Mouse (Mus musculus) forebrain, embryonic 12.5 days (tissue): ENCODE data around the gene Urb1. TPM values are rescaled to one million over a fixed set of nuclear protein-coding genes. Genes with fewer than 3 reads are reported as not detected.
A peak's percentile ranks its signal among the peaks of the same experiment; 100 is the strongest.

Experiments
- ATAC-seq: fragments of 200-750 bp; cut with Nextera tagmentation; 2 replicates; pipeline ENCODE4 v1.8.0; 2017; ENCODE audit warnings: moderate TSS enrichment; ENCODE audit not compliant: low FRiP score
- H3K27ac ChIP-seq: fragments of 300-500 bp; sonication (generic); 2 replicates; pipeline ENCODE4 v1.5.1; 2016; ENCODE audit warnings: mild to moderate bottlenecking
- H3K27me3 ChIP-seq: fragments of 300-500 bp; sonication (generic); 2 replicates; pipeline ENCODE4 v1.6.1; 2016; ENCODE audit warnings: mild to moderate bottlenecking
- H3K36me3 ChIP-seq: fragments of 300-500 bp; sonication (generic); replicated peaks from 2 replicates; pipeline ENCODE4 v1.6.1; 2016; ENCODE audit warnings: mild to moderate bottlenecking
- H3K4me1 ChIP-seq: fragments of 300-500 bp; sonication (generic); 2 replicates; pipeline ENCODE4 v1.6.1; 2016
- H3K4me2 ChIP-seq: fragments of 300-500 bp; sonication (generic); 2 replicates; pipeline ENCODE4 v1.6.1; 2016; ENCODE audit warnings: mild to moderate bottlenecking, moderate library complexity
- H3K4me3 ChIP-seq: fragments of 300-500 bp; sonication (generic); replicated peaks from 2 replicates; pipeline ENCODE4 v1.5.1; 2016; ENCODE audit warnings: mild to moderate bottlenecking
- H3K9ac ChIP-seq: fragments of 300-500 bp; sonication (generic); 2 replicates; pipeline ENCODE4 v1.6.1; 2016; ENCODE audit warnings: mild to moderate bottlenecking
- H3K9me3 ChIP-seq: fragments of 300-500 bp; sonication (generic); 2 replicates; pipeline ENCODE4 v1.6.1; 2016
- WGBS: fragments of 180-500 bp; shearing (Covaris S2); methylation state at CpG from one replicate; pipeline ENCODE4 v1.1.7; 2016; 5-methylcytosine and 5-hydroxymethylcytosine counted together
- polyA plus RNA-seq: library from polyadenylated mRNA; unstranded; fragments of >200 nt; fragmentation: Nextera tagmentation; extraction: Ambion mirVana; gene quantifications from 2 replicates; pipeline ENCODE4 v1.2.1, GENCODE M21; 2016

Urb1 gene
- polyA plus RNA-seq, 1 experiment from 2014 or later = 13.9 TPM

DNA sequence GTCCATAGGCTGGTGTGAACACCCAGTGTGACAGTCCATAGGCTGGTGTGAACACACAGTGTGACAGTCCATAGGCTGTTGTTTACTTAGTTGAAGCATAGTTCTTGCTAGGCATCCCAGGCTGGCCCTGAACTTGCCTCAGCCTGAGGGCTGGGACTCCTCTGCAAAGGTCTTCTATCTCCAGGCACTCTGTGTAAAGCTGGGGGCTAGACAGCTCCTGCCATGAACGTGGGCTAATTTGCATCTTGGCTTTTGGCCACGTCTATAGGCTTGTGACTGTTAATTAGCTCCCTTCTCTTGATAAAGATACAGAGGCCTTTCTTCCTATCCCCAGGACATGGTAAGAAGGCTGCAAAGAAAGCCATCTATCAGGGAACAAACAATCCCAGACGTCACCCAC lies 50.9 kb downstream of the Urb1 start:
- Histone ChIP-seq H3K4me2 (no peak overlapping the region), H3K27ac (no peak overlapping the region), H3K36me3 (peaks cover 60% of the 10 kb centered on the region), H3K9ac (no peak overlapping the region), H3K9me3 (no peaks in the 10 kb centered on the region), H3K27me3 (no peaks in the 10 kb centered on the region), H3K4me1 (no peaks in the 10 kb centered on the region), H3K4me3 (no peak overlapping the region)
- 52% methylated on average over 3 of the region's 3 CpGs for WGBS
- no peak for ATAC-seq

DNA sequence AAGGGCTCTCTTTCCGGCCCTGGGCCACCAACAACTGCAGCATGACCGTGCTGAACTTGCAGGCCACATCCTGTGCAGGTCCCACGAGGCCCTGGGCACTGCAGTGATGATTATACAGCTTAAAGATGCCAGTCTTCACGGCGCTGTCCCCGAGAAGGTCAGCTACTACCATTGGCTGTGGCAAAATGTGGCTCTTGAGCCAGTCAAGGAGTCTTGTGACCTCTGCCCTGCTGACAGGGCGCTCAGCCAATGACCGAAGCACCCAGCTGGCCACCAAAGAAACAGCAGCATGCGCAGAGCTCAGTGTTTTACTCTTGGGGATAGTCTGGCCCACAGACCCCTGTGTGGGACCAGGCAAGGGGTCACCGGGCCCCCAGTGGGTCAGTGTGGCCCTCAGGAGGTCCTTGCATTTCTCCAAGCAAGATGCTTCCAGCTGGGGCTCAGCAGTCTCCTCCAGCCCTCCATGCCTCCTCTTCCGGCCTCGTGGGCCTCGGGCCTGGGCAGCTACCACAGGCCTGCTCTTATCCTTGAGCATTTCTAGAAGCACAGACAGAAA lies 56.7 kb downstream of the Urb1 start:
- Histone ChIP-seq H3K27ac (no peak overlapping the region), H3K36me3 (peaks cover 48% of the 10 kb centered on the region), H3K27me3 (no peaks in the 10 kb centered on the region), H3K9me3 (no peaks in the 10 kb centered on the region), H3K4me2 (no peak overlapping the region), H3K4me1 (no peaks in the 10 kb centered on the region), H3K9ac (no peak overlapping the region), H3K4me3 (no peak overlapping the region)
- no peak for ATAC-seq
- WGBS = 97% methylated on average over 13 of the region's 13 CpGs

DNA sequence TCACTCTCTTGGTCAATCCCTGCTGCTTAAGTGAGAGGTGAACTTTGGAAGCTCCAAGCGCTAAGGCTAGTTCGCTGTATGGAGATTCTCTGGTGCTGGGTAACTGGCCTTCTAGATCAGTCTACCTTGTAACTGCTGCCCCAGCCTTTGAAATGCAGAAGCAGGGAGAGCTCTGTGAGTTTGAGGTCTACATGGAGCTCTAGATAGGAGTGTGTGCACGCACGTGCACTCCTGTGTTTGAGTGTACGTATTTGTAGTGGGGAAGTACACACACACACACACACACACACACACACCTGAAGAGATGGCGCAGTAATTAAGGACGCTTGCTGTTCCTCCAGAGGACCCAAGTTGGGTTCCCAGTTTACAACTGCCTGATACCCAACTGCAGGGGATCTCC lies 62.0 kb downstream of the Urb1 start:
- Histone ChIP-seq H3K4me1 (no peaks in the 10 kb centered on the region), H3K36me3 (peaks cover 21% of the 10 kb centered on the region), H3K9ac (no peak overlapping the region), H3K27ac (no peak overlapping the region), H3K9me3 (no peaks in the 10 kb centered on the region), H3K4me3 (no peak overlapping the region), H3K4me2 (no peak overlapping the region), H3K27me3 (no peaks in the 10 kb centered on the region)
- ATAC-seq = no peak
- 99% methylated on average over 7 of the region's 7 CpGs for WGBS

DNA sequence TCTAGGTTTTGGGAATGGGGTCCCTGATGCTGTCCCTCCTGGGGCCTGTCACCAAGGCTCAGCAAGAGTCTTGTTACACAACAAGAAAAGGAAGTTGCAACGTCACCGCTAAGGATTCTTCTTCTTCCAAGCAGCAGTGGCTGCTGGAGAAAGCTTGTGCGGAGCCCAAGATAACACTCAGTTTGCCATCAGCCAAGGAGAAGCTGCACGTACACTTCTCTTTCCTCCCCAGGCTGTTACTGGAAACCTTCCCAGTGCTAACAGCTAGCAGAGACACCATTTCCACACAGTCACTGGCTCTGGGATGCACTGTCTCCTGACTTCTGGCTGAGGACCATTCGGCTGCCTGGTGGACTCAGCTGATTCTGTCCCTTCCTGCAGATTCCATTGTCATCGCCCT lies 63.1 kb downstream of the Urb1 start:
- Histone ChIP-seq H3K9ac (no peak overlapping the region), H3K4me3 (no peak overlapping the region), H3K27ac (no peak overlapping the region), H3K4me2 (no peak overlapping the region), H3K27me3 (no peaks in the 10 kb centered on the region), H3K4me1 (no peaks in the 10 kb centered on the region), H3K9me3 (no peaks in the 10 kb centered on the region), H3K36me3 (peaks cover 10% of the 10 kb centered on the region)
- no peak for ATAC-seq
- 92% methylated on average over 6 of the region's 6 CpGs for WGBS

DNA sequence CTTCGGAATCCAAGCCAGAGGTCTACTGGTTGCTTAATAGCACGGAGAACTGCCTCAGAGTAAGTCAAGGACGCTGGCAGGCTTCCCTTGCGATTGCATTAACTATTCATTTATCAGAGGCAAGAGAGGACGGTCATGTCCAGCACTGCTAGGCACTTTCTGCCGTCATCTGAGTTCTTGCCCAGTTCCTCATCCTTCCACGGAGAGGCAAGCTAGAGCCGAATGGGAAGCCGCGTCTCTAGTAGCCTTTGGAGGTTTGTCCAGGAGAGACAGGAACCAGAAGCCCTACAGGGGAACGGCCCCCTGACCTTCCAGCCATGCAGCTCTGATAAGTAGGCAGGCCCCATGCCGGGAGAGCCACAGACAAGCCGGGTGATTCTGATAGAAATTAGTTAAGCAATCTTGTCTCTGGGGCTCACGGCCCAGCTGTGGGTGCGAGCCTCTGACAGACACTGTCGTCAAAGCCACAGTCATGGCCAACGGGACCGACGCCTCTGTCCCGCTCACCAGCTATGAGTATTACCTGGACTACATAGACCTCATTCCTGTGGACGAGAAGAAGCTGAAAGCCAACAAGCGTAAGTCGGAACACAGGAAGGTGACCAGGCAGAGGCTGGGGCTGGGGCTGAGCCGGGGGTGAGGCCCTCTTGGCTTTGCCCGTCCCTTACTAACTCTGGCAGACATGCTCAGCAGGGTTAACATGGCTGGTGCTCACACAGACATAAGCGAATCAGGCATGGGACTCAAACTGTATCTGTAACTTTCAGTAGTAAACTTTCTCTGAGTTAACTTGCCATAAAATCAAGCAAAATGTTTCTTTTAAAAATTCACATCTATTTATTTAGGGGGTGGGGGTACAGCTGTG lies 71.9 kb downstream of the Urb1 start, which contains the start of gene Mrap:
Gene Mrap, plus strand, starts transcription at position 116 of the 865 bp plus-strand sequence.
- no peaks in the 10 kb centered on the region for H3K36me3 ChIP-seq
- no peak within 1 kb of the TSS for H3K27ac ChIP-seq
- 88% methylated on average over 26 of the region's 26 CpGs for WGBS
- no peaks in the 10 kb centered on the region for H3K27me3 ChIP-seq
- H3K4me1 ChIP-seq = no peaks in the 10 kb centered on the region
- H3K9ac ChIP-seq = no peak within 1 kb of the TSS
- no peaks in the 10 kb centered on the region for H3K9me3 ChIP-seq
- no peak within 1 kb of the TSS for H3K4me2 ChIP-seq
- ATAC-seq = no peak
- no peak within 1 kb of the TSS for H3K4me3 ChIP-seq

DNA sequence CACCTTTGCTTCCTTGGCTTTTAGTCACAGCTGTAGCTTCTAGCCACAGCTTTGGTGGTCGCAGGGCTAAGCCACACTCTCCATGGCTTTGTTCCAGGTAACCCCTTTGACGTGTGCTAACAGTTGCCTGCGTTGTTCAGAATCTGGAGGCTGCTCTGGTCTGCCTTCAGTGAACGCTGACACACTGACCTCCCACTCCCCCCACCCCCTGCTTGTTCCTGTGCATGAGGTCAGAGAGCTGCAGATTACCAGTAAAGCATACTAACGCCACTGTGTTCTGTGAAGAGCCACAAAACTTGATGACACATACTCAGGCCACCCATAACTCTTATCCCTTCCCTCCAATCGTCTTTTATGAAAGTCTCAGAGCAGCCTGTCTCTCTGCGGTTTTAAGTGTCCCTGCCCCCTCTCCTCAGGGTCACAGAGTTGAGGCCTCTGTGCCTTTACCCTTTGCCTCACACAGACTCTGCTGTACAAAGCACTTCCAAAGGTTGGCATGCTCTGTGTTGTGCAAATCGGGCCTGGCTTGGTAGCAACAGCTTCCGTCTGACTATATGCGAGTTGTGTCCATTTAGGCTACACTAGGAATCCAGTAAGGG lies 73.4 kb downstream of the Urb1 start:
- ATAC-seq = no peak
- 79% methylated on average over 10 of the region's 10 CpGs for WGBS
- Histone ChIP-seq H3K27me3 (no peaks in the 10 kb centered on the region), H3K27ac (no peak overlapping the region), H3K4me3 (no peak overlapping the region), H3K36me3 (no peaks in the 10 kb centered on the region), H3K9me3 (no peaks in the 10 kb centered on the region), H3K4me2 (no peak overlapping the region), H3K4me1 (no peaks in the 10 kb centered on the region), H3K9ac (no peak overlapping the region)

DNA sequence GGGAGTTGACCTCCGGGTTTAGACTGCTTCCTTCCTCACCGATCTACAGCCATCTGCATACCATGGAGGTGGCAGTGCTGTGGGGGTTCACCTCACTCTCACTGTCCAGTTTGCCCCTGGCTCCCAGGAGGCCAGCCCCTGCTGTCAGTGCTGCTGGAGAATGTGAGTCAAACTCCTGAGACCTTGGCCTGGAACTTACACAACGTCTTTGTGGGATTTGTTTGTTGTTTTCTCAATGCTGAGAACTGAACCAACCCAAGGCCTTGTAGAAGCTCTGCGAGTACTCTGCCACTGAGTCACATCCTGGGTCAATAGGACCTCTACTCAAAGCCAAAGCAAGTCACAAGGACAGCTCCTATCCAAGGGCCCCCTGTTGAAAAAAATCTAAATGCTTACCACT lies 74.6 kb downstream of the Urb1 start:
- H3K4me2 ChIP-seq = no peak overlapping the region
- H3K4me1 ChIP-seq = no peaks in the 10 kb centered on the region
- H3K27ac ChIP-seq = no peak overlapping the region
- 77% methylated on average over 4 of the region's 4 CpGs for WGBS
- ATAC-seq = no peak
- no peaks in the 10 kb centered on the region for H3K9me3 ChIP-seq
- no peaks in the 10 kb centered on the region for H3K36me3 ChIP-seq
- no peak overlapping the region for H3K9ac ChIP-seq
- H3K4me3 ChIP-seq = no peak overlapping the region
- no peaks in the 10 kb centered on the region for H3K27me3 ChIP-seq

DNA sequence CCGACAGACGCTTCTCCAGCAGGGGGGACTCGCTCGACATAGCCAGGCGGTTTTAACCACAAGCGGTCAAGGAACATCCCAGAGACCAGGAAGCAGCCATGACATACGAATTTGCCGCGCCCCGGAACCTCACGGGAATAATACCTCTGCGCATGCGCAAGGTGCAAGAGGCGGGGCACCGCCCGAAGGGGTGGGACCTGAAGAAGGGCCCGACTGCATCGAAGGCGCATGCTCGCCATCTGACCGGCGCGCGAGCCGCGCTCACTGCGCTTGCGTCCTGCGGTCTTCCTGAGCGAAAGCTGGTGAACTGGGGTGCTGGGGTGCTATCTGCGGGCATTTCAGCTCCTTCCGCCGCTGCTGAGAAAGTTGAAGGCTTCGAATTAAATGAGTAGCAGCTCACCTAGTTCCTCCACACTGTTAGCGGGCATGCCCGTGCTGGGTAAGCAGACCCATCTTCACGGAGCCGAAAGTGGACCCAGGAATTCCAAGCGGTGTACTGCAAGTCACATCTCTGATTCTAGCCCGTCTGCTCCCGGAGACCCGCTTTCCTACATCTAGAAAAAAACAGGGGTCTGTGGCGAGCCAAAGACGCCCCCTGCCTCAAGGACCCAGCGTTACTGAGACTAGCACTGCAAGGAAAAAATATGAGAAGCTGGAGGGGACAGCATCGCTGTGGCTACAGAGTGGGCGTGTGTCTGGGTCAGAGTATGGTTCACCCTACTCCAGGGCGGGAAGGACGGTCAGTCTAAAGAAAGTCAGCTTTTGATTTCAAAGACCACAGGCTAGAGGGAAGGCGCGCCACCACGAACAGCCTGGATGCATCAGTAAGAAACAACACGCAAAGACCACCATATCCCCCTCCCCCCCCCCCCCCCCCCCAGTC lies 82.7 kb downstream of the Urb1 start, which contains the start of gene Mis18a:
Gene Mis18a, minus strand, starts transcription at position 172 of the 883 bp plus-strand sequence.
- Histone ChIP-seq H3K9me3 (no peaks in the 10 kb centered on the region), H3K4me1 (peaks cover 11% of the 10 kb centered on the region), H3K27me3 (no peaks in the 10 kb centered on the region), H3K36me3 (peaks cover 23% of the 10 kb centered on the region), H3K4me2 (peak within 1 kb of the TSS; percentile 83), H3K27ac (peak within 1 kb of the TSS; percentile 83), H3K4me3 (peak within 1 kb of the TSS; percentile 79), H3K9ac (peak within 1 kb of the TSS; percentile 75)
- WGBS = 1% methylated on average over 53 of the region's 53 CpGs
- ATAC-seq = peak; percentile 97

DNA sequence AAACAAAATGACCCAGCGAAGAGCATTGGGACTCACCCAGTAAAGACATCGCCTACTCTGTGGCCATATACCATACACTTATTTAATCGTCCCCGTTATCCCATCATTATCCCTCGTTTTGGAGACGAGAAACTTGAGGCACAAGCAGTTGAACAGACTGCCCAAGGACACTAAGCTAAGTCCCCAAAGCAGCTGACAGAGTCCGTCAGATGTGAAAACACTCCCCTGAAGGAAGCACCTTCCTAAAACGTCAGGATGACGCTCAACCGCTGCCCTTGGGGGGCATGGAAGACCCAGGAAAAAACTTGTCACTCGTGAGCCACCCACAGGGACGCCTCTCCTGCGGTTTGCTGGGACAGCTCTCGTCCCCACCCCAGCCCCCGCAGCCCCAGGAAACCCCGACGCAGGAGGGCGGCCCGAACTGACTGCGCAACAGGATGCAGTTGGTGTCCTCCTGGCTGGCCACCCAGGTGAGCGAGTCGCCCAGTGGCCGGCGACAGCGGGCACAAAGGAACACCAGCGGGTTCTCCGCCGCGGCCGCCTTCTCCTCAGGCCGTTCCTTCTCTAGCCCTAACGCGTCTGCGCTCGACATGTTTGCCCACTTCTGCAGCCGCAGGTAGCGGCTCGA lies 83.5 kb downstream of the Urb1 start:
- peaks cover 11% of the 10 kb centered on the region for H3K4me1 ChIP-seq
- H3K9ac ChIP-seq = peak overlapping the region; percentile 75
- WGBS = 8% methylated on average over 38 of the region's 38 CpGs
- no peak overlapping the region for H3K27ac ChIP-seq
- H3K27me3 ChIP-seq = no peaks in the 10 kb centered on the region
- no peak; the same call in none of the 2 replicates for ATAC-seq
- peak overlapping the region; percentile 79 for H3K4me3 ChIP-seq
- H3K36me3 ChIP-seq = peaks cover 31% of the 10 kb centered on the region
- peak overlapping the region; percentile 83 for H3K4me2 ChIP-seq
- H3K9me3 ChIP-seq = no peaks in the 10 kb centered on the region

DNA sequence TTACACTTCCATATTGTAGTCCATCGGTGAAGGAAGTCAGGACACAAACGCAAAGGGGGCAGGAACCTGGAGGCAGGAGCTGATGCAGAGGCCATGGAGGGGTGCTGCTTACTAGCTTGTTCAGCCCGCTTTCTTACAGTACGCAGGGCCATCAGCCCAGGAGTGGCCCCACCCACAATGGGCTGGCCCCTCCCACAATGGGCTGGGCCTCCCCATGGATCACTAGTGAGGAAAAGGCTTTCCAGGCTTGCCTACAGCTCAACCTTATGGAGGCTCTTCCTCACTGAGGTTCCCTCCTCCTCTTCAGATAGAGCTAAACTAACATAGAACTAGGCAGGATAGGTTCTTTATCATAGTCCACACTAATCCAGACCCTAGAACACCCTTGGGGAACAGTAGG lies 86.2 kb downstream of the Urb1 start:
- H3K9ac ChIP-seq = no peak overlapping the region
- H3K9me3 ChIP-seq = no peaks in the 10 kb centered on the region
- H3K36me3 ChIP-seq = peaks cover 52% of the 10 kb centered on the region
- no peak for ATAC-seq
- peaks cover 11% of the 10 kb centered on the region for H3K4me1 ChIP-seq
- H3K27me3 ChIP-seq = no peaks in the 10 kb centered on the region
- no peak overlapping the region for H3K27ac ChIP-seq
- 100% methylated on average over 4 of the region's 4 CpGs for WGBS
- H3K4me2 ChIP-seq = no peak overlapping the region
- no peak overlapping the region for H3K4me3 ChIP-seq

DNA sequence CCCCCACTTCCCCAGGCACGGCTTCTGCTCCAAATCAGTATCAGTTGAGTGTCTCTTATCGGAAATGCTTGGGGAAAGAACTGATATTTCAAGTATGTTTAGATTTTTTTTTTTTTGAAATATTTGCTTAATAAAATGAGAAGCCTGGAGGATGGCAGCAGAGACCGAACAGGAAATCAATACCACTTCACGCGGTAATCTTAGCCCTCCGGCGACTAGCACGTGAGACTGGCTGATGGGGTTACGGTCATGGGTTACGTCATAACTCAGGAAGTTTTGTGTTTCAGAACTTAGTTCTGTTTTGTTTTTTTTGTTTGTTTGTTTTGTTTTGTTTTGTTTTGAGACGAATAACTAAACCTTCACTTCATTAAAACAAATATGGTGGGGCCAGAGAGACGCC lies 99.9 kb downstream of the Urb1 start:
- Histone ChIP-seq H3K4me1 (peaks cover 32% of the 10 kb centered on the region), H3K36me3 (no peaks in the 10 kb centered on the region), H3K27me3 (peaks cover 14% of the 10 kb centered on the region; the same call in 1 of the 2 replicates), H3K4me3 (peak overlapping the region; percentile 17; the same call in 1 of the 2 replicates), H3K9me3 (no peaks in the 10 kb centered on the region), H3K27ac (peak overlapping the region; percentile 76), H3K4me2 (peak overlapping the region; percentile 46), H3K9ac (0 out of 2 replicates have a peak overlapping the region, but pooled peaks have one; percentile 29)
- ATAC-seq = no peak
- WGBS = 76% methylated on average over 12 of the region's 12 CpGs
